Mouse (Mus musculus) liver, embryonic 15.5 days (tissue): ENCODE measurements around the gene Map3k4. TPM values are rescaled to one million over a fixed set of nuclear protein-coding genes. Genes with fewer than 3 reads are reported as not detected.
A peak's percentile ranks its signal among the peaks of the same experiment; 100 is the strongest.
"Not testable (repeated sequence)": the region's sequence is repeated elsewhere in the genome, so short reads cannot be mapped to it uniquely, and the experiment has no call there.

Experiments used
- ATAC-seq: fragments of 200-750 bp; cut with Nextera tagmentation; 2 replicates; pipeline ENCODE4 v1.8.0; 2017; ENCODE audit warnings: moderate number of reproducible peaks, mild to moderate bottlenecking, moderate library complexity; ENCODE audit not compliant: insufficient read depth
- H3K27ac ChIP-seq: fragments of 300-500 bp; sonication (generic); replicated peaks from 2 replicates; pipeline ENCODE4 v1.5.1; 2015; ENCODE audit warnings: mild to moderate bottlenecking, inconsistent platforms
- H3K27me3 ChIP-seq: fragments of 300-500 bp; sonication (generic); 2 replicates; pipeline ENCODE4 v1.6.1; 2015; ENCODE audit warnings: mild to moderate bottlenecking, inconsistent platforms
- H3K36me3 ChIP-seq: fragments of 300-500 bp; sonication (generic); replicated peaks from 2 replicates; pipeline ENCODE4 v1.6.1; 2015; ENCODE audit warnings: moderate library complexity, mild to moderate bottlenecking, inconsistent platforms
- H3K4me1 ChIP-seq: fragments of 300-500 bp; sonication (generic); replicated peaks from 2 replicates; pipeline ENCODE4 v1.6.1; 2015; ENCODE audit warnings: inconsistent platforms
- H3K4me2 ChIP-seq: fragments of 300-500 bp; sonication (generic); 2 replicates; pipeline ENCODE4 v1.6.1; 2015; ENCODE audit warnings: moderate library complexity, mild to moderate bottlenecking, inconsistent platforms
- H3K4me3 ChIP-seq: fragments of 300-500 bp; sonication (generic); replicated peaks from 2 replicates; pipeline ENCODE4 v1.5.1; 2015; ENCODE audit warnings: mild to moderate bottlenecking, inconsistent platforms
- H3K9ac ChIP-seq: fragments of 300-500 bp; sonication (generic); 2 replicates; pipeline ENCODE4 v1.6.1; 2015; ENCODE audit warnings: moderate library complexity, mild to moderate bottlenecking, inconsistent platforms
- H3K9me3 ChIP-seq: fragments of 300-500 bp; sonication (generic); replicated peaks from 2 replicates; pipeline ENCODE4 v1.6.1; 2016; ENCODE audit warnings: inconsistent platforms
- WGBS: fragments of 180-500 bp; shearing (Covaris S2); methylation state at CpG from one replicate; pipeline ENCODE4 v1.1.7; 2015; ENCODE audit warnings: mixed read lengths; ENCODE audit not compliant: insufficient replicate concordance; 5-methylcytosine and 5-hydroxymethylcytosine counted together
- polyA plus RNA-seq: library from polyadenylated mRNA; unstranded; fragments of >200 nt; fragmentation: Nextera tagmentation; extraction: Ambion mirVana; gene quantifications from 2 replicates; pipeline ENCODE4 v1.2.1, GENCODE M21; 2015

Map3k4 gene
- polyA plus RNA-seq, 1 experiment from 2014 or later: 10.6 TPM

- H3K4me2 ChIP-seq: peak overlapping the region; percentile 25; the same call in 1 of the 2 replicates
- H3K9me3 ChIP-seq: no peaks in the 10 kb centered on the region
- no peak overlapping the region for H3K9ac ChIP-seq
- H3K4me1 ChIP-seq: peaks cover 24% of the 10 kb centered on the region
- WGBS: 27% methylated on average over 20 of the region's 20 CpGs
- H3K36me3 ChIP-seq: no peaks in the 10 kb centered on the region
- no peaks in the 10 kb centered on the region for H3K27me3 ChIP-seq
- H3K27ac ChIP-seq: no peak overlapping the region
- no peak overlapping the region for H3K4me3 ChIP-seq
- ATAC-seq: no peak
Observed at GRCm38 (mm10) chr17:12307251-12308135, 11.1 kb downstream of the Map3k4 start.

DNA sequence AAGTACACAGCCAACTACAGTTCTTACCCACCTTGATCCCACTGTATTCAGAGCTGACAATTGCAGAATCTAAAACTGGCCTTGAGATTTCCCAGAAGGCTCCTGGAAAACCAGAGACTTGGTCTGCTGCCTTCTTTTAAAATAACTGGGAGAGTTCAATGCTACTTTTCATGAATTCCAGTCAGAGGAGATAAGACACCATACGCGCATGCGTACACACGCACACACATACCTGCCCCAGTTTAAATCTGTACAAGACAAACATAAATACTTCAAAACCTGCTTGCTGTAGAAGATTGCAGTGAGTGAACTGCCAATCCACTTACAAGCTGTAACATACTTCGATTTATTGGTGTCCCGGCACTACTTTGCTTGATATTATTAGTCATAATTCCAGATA lies 13.9 kb downstream of the Map3k4 start:
- no peak overlapping the region for H3K9ac ChIP-seq
- no peak overlapping the region for H3K4me2 ChIP-seq
- H3K27ac ChIP-seq: no peak overlapping the region
- no peak overlapping the region for H3K4me3 ChIP-seq
- 80% methylated on average over 6 of the region's 6 CpGs for WGBS
- no peaks in the 10 kb centered on the region for H3K9me3 ChIP-seq
- peaks cover 26% of the 10 kb centered on the region for H3K4me1 ChIP-seq
- H3K36me3 ChIP-seq: no peaks in the 10 kb centered on the region
- no peaks in the 10 kb centered on the region for H3K27me3 ChIP-seq
- ATAC-seq: no peak

DNA sequence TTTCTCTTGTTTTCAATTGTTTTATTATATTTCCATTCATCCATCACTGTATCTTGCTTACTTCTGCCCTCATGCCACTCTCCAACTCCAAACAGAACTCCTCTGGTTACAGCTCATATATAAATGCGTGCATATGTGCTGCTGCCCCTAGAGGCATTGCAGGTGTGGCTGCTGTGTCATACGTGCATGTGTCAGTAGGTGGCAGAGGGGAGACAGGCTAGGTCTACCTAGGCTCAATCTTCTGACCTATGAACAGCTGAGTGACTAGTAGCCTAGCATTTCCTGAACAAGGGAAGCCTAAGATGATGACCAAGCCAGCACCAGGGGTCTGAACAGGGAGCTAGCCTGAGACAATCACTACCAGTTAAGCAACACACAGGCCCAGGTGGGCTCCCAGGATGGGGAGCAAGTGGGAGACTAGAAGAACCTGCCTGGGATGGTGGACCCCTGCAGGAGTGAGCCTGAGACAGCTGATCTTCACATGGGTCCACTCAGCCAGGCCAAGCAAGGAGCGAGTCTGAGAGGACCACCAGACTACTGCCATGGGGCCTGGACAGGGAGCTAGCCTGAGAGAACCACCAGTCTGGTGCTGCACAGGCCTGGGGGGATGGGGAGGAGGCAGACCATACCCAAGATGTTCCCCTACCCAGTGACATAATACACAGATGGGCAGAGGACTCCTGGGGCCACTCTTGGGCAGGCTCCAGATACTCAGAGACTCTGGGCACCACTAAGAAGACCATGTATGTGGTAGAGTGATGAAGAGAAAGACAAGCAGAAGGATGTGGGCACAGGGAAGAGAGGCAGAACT lies 17.5 kb downstream of the Map3k4 start:
- H3K4me3 ChIP-seq: no peak overlapping the region
- WGBS: 35% methylated on average over 3 of the region's 3 CpGs
- ATAC-seq: peak; percentile 45; the same call in 1 of the 2 replicates
- no peaks in the 10 kb centered on the region for H3K36me3 ChIP-seq
- no peak overlapping the region for H3K27ac ChIP-seq
- H3K4me1 ChIP-seq: peaks cover 18% of the 10 kb centered on the region
- H3K27me3 ChIP-seq: no peaks in the 10 kb centered on the region
- H3K9ac ChIP-seq: no peak overlapping the region
- no peak overlapping the region for H3K4me2 ChIP-seq
- no peaks in the 10 kb centered on the region for H3K9me3 ChIP-seq

- H3K27ac ChIP-seq: no peak overlapping the region
- H3K9me3 ChIP-seq: no peaks in the 10 kb centered on the region
- H3K27me3 ChIP-seq: no peaks in the 10 kb centered on the region
- no peaks in the 10 kb centered on the region for H3K36me3 ChIP-seq
- no peak overlapping the region for H3K9ac ChIP-seq
- peaks cover 18% of the 10 kb centered on the region for H3K4me1 ChIP-seq
- no peak overlapping the region for H3K4me2 ChIP-seq
- no peak for ATAC-seq
- no peak overlapping the region for H3K4me3 ChIP-seq
- WGBS: 72% methylated on average over 14 of the region's 14 CpGs
Observed at GRCm38 (mm10) chr17:12300127-12300675, 18.4 kb downstream of the Map3k4 start.

DNA sequence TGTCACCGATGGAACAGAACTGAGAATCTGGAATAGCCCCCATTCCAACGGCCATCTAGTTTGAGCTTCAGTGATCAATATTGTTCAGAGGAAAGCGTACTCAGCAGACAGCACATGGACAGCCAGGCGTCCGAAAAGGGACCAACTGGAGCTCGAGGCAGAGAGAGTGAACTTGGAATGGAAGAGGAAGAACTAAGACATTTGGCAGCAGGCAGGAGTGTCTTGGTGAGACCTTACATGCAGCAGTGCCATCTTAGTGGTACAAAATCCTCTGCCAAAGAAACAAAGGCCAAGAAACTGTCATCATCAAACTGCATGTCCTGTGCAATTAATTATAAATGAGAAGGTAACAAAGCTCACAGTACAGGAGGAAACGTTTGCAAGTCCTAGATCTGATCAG lies 19.2 kb downstream of the Map3k4 start:
- no peak overlapping the region for H3K4me3 ChIP-seq
- H3K4me1 ChIP-seq: peaks cover 18% of the 10 kb centered on the region
- H3K9ac ChIP-seq: no peak overlapping the region
- no peak for ATAC-seq
- H3K4me2 ChIP-seq: no peak overlapping the region
- H3K27me3 ChIP-seq: no peaks in the 10 kb centered on the region
- H3K36me3 ChIP-seq: no peaks in the 10 kb centered on the region
- WGBS: 54% methylated on average over 7 of the region's 7 CpGs
- no peaks in the 10 kb centered on the region for H3K9me3 ChIP-seq
- no peak overlapping the region for H3K27ac ChIP-seq

DNA sequence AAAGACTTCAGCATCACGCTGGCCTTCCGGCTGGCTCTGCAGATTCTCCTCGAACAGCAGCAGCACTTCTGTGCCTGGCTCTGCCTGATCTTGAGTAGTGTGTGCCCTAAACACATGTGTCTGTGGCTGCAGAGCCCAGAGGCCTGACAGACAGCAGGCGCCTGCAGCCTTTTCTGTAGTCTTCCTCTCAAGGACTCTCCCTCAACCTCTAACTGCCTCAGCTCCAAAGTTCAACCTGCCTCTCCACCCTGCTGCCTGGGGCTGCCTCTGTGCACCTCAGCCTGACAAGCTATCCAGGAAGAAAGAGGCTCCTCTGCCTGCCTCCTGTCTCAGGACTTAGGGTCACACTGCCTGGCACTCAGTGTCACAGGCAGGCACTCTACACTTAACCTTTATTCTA lies 20.6 kb downstream of the Map3k4 start:
- H3K4me1 ChIP-seq: peaks cover 18% of the 10 kb centered on the region
- ATAC-seq: no peak
- H3K36me3 ChIP-seq: no peaks in the 10 kb centered on the region
- no peaks in the 10 kb centered on the region for H3K9me3 ChIP-seq
- H3K4me3 ChIP-seq: no peak overlapping the region
- H3K4me2 ChIP-seq: no peak overlapping the region
- H3K9ac ChIP-seq: no peak overlapping the region
- peak overlapping the region; percentile 38 for H3K27ac ChIP-seq
- 52% methylated on average over 4 of the region's 4 CpGs for WGBS
- H3K27me3 ChIP-seq: no peaks in the 10 kb centered on the region

- no peaks in the 10 kb centered on the region for H3K36me3 ChIP-seq
- no peak overlapping the region for H3K9ac ChIP-seq
- H3K27ac ChIP-seq: peak overlapping the region; percentile 38
- H3K27me3 ChIP-seq: no peaks in the 10 kb centered on the region
- WGBS: 66% methylated on average over 7 of the region's 7 CpGs
- H3K4me2 ChIP-seq: no peak overlapping the region
- H3K4me3 ChIP-seq: no peak overlapping the region
- peaks cover 18% of the 10 kb centered on the region for H3K4me1 ChIP-seq
- no peaks in the 10 kb centered on the region for H3K9me3 ChIP-seq
- ATAC-seq: peak; percentile 40
Observed at GRCm38 (mm10) chr17:12297292-12297691, 21.3 kb downstream of the Map3k4 start.

DNA sequence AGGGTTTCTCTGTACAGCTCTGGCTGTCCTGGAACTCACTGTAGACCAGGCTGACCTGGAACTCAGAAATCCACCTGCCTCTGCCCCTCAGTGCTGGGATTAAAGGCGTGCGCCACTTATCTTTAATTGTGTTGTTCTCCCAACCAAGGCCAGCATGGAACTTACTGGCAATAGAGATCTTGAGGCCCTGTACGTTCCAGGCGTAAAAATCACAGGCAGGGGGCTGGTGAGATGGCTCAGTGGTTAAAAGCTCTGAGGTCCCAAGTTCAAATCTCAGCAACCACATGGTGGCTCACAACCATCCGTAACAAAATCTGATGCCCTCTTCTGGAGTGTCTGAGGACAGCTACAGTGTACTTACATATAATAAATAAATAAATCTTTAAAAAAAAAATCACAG lies 22.7 kb downstream of the Map3k4 start:
- not testable (repeated sequence) for H3K27ac ChIP-seq, ATAC-seq, H3K4me3 ChIP-seq, H3K9ac ChIP-seq, H3K27me3 ChIP-seq, H3K4me2 ChIP-seq, H3K9me3 ChIP-seq, H3K36me3 ChIP-seq
- H3K4me1 ChIP-seq: peaks cover 18% of the 10 kb centered on the region
- WGBS: 80% methylated on average over 5 of the region's 5 CpGs

GRCm38 (mm10) chr17:12294424-12294823 lies 24.2 kb downstream of the Map3k4 start:
- no peak for ATAC-seq
- Histone ChIP-seq H3K9me3 (no peaks in the 10 kb centered on the region), H3K27ac (no peak overlapping the region), H3K4me1 (peaks cover 13% of the 10 kb centered on the region), H3K27me3 (no peaks in the 10 kb centered on the region), H3K4me2 (no peak overlapping the region), H3K4me3 (no peak overlapping the region), H3K36me3 (no peaks in the 10 kb centered on the region), H3K9ac (no peak overlapping the region)
- WGBS: 83% methylated on average over 7 of the region's 7 CpGs

DNA sequence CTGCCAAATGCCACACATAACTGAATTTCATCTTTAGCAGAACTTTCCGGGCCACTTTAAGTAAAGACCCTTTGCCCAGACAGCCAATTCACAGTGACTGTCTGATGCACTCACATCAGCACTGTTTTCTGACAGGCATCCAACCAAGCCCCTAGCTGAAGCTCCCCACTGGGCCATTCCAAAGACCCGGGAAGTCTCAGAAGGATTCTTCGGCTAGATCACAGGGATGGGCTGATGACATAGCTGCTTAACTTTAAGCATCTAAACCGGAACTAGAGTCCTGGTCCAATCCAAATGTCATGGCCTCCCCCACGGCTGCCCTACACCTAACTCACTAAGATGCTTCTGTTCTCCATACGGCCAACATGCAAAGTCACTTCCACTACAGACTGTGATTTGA lies 25.0 kb downstream of the Map3k4 start:
- H3K9ac ChIP-seq: no peak overlapping the region
- no peak overlapping the region for H3K4me3 ChIP-seq
- H3K36me3 ChIP-seq: no peaks in the 10 kb centered on the region
- H3K27me3 ChIP-seq: no peaks in the 10 kb centered on the region
- WGBS: 72% methylated on average over 6 of the region's 6 CpGs
- no peaks in the 10 kb centered on the region for H3K9me3 ChIP-seq
- peaks cover 13% of the 10 kb centered on the region for H3K4me1 ChIP-seq
- H3K27ac ChIP-seq: no peak overlapping the region
- no peak overlapping the region for H3K4me2 ChIP-seq
- ATAC-seq: no peak

- Histone ChIP-seq H3K27me3 (no peaks in the 10 kb centered on the region), H3K4me3 (no peak overlapping the region), H3K36me3 (no peaks in the 10 kb centered on the region), H3K4me1 (peaks cover 10% of the 10 kb centered on the region), H3K9me3 (no peaks in the 10 kb centered on the region), H3K9ac (no peak overlapping the region), H3K27ac (no peak overlapping the region), H3K4me2 (no peak overlapping the region)
- ATAC-seq: no peak
- WGBS: 80% methylated on average over 8 of the region's 8 CpGs
Observed at GRCm38 (mm10) chr17:12292877-12293276, 25.7 kb downstream of the Map3k4 start.
